Mouse (Mus musculus): ENCODE data around the gene Pdap1.

DNA sequence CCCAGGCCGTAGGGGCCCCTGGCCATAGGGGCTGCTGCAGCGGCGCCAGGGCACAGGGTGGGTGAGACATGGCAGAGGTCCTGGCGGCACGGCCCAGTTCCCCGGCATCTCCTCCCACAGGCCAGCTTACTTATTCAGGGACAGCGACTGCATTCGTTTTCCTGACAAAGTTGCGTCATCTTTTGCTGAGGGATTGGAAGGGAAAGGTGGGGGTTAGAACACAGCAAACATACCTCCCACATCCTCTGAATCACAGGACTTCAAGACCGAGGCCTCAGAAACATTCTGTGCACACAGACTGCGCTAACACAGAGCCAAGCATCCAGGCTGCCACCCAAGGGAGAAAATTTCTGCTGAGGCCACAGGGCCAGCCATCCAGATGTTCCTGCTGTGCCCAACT lies 9.8 kb downstream of the Pdap1 start:
- TF ChIP-seq USF2 (IDR thresholded peaks at IDR 0.05; ENCODE audit: borderline replicate concordance in 1 of 2, insufficient read depth in 1 of 2, low read depth in 1 of 2, low read length in 2 of 2) (no peak), CTCF (IDR thresholded peaks at IDR 0.05 in 2 of 3, conservative IDR thresholded peaks at IDR 0.05 in 1 of 3; ENCODE audit: control insufficient read depth in 1 of 3, insufficient read depth in 1 of 3, low read depth in 2 of 3, low read length in 3 of 3, poor library complexity in 1 of 3, severe bottlenecking in 1 of 3) (no peak), CHD2 (IDR thresholded peaks at IDR 0.05; ENCODE audit: low read length) (no peak), ETS1 (IDR thresholded peaks at IDR 0.05; ENCODE audit: low read depth, low read length) (no peak), MAZ (IDR thresholded peaks at IDR 0.05; ENCODE audit: low read depth, low read length) (no peak), RCOR1 (IDR thresholded peaks at IDR 0.05; ENCODE audit: low read depth, low read length) (no peak), GATA1 (IDR thresholded peaks at IDR 0.05; ENCODE audit: low read depth, low read length) (no peak), ZNF384 (IDR thresholded peaks at IDR 0.05; ENCODE audit: low read depth, low read length) (no peak)

Measured in MEL (cell line).